Mouse (Mus musculus): ENCODE results near the gene Golt1a. TPM values are rescaled to one million over a fixed set of nuclear protein-coding genes. Genes with fewer than 3 reads are reported as not detected.

Gene Golt1a
- polyA plus RNA-seq, 1 experiment from 2014 or later, result 0.26 TPM

GRCm38 (mm10) chr1:133292608-133293007 is 17.0 kb upstream of the Golt1a start:
- no peak overlapping the region for H3K9ac ChIP-seq (replicated peaks; ENCODE audit: low read depth)
- H3K9me3 ChIP-seq (ENCODE audit: low read length), result no peaks in the 10 kb centered on the region
- peak; percentile 54; the same call in 1 of the 2 replicates for TF ChIP-seq EP300 (IDR thresholded peaks at IDR 0.05)
- TF ChIP-seq CTCF (IDR thresholded peaks at IDR 0.05), result peak; percentile 65
- peak; percentile 90 for ATAC-seq
- peak; percentile 91 for DNase-seq (ENCODE audit: low spot score)
- H3K4me2 ChIP-seq (replicated peaks; ENCODE audit: low read depth, low read length), result no peak overlapping the region
- H3K4me1 ChIP-seq (ENCODE audit: insufficient read depth, low read depth, low read length), result no peaks in the 10 kb centered on the region
- no peaks in the 10 kb centered on the region for H3K36me3 ChIP-seq (ENCODE audit: insufficient read depth, low read length)
- H3K4me3 ChIP-seq (ENCODE audit: low read depth, low read length), result no peak overlapping the region
- H3K27me3 ChIP-seq (replicated peaks; ENCODE audit: insufficient read depth, low read length), result no peaks in the 10 kb centered on the region
- H3K27ac ChIP-seq (ENCODE audit: low read length), result no peak overlapping the region

- no peak overlapping the region for H3K9ac ChIP-seq (replicated peaks; ENCODE audit: low read depth)
- TF ChIP-seq EP300 (IDR thresholded peaks at IDR 0.05) (no peak), CTCF (IDR thresholded peaks at IDR 0.05) (no peak)
- H3K4me1 ChIP-seq (ENCODE audit: insufficient read depth, low read depth, low read length), result no peaks in the 10 kb centered on the region
- H3K9me3 ChIP-seq (ENCODE audit: low read length), result no peaks in the 10 kb centered on the region
- WGBS, result 48% methylated on average over 9 of the region's 9 CpGs
- no peaks in the 10 kb centered on the region for H3K27me3 ChIP-seq (replicated peaks; ENCODE audit: insufficient read depth, low read length)
- H3K27ac ChIP-seq (ENCODE audit: low read length), result no peak overlapping the region
- ATAC-seq (peak; percentile 52; the same call in 1 of the 2 replicates), DNase-seq (ENCODE audit: low spot score) (peak; percentile 39)
- no peak overlapping the region for H3K4me2 ChIP-seq (replicated peaks; ENCODE audit: low read depth, low read length)
- H3K4me3 ChIP-seq (ENCODE audit: low read depth, low read length), result no peak overlapping the region
- no peaks in the 10 kb centered on the region for H3K36me3 ChIP-seq (ENCODE audit: insufficient read depth, low read length)
Measured at GRCm38 (mm10) chr1:133296376-133296775, 13.2 kb upstream of the Golt1a start.

GRCm38 (mm10) chr1:133298816-133299215 is 10.8 kb upstream of the Golt1a start:
- WGBS, result 62% methylated on average over 14 of the region's 14 CpGs
- no peak for DNase-seq (ENCODE audit: low spot score)
- H3K9ac ChIP-seq (replicated peaks; ENCODE audit: low read depth), result no peak overlapping the region
- H3K36me3 ChIP-seq (ENCODE audit: insufficient read depth, low read length), result no peaks in the 10 kb centered on the region
- H3K27me3 ChIP-seq (replicated peaks; ENCODE audit: insufficient read depth, low read length), result no peaks in the 10 kb centered on the region
- no peaks in the 10 kb centered on the region for H3K9me3 ChIP-seq (ENCODE audit: low read length)
- ATAC-seq, result no peak
- 0 out of 2 replicates have a peak, but pooled peaks cover 7% of the 10 kb centered on the region for H3K4me1 ChIP-seq (ENCODE audit: insufficient read depth, low read depth, low read length)
- H3K27ac ChIP-seq (ENCODE audit: low read length), result no peak overlapping the region
- no peak overlapping the region for H3K4me3 ChIP-seq (ENCODE audit: low read depth, low read length)
- TF ChIP-seq CTCF (IDR thresholded peaks at IDR 0.05) (no peak), EP300 (IDR thresholded peaks at IDR 0.05) (no peak)
- H3K4me2 ChIP-seq (replicated peaks; ENCODE audit: low read depth, low read length), result no peak overlapping the region

GRCm38 (mm10) chr1:133302540-133302939 is 7.1 kb upstream of the Golt1a start:
- H3K4me3 ChIP-seq (ENCODE audit: low read depth, low read length), result no peak overlapping the region
- H3K9ac ChIP-seq (replicated peaks; ENCODE audit: low read depth), result no peak overlapping the region
- H3K27ac ChIP-seq (ENCODE audit: low read length), result no peak overlapping the region
- 0 out of 2 replicates have a peak, but pooled peaks cover 7% of the 10 kb centered on the region for H3K4me1 ChIP-seq (ENCODE audit: insufficient read depth, low read depth, low read length)
- peak; percentile 85 for DNase-seq (ENCODE audit: low spot score)
- 14% methylated on average over 3 of the region's 3 CpGs for WGBS
- ATAC-seq, result peak; percentile 85
- no peaks in the 10 kb centered on the region for H3K27me3 ChIP-seq (replicated peaks; ENCODE audit: insufficient read depth, low read length)
- no peaks in the 10 kb centered on the region for H3K36me3 ChIP-seq (ENCODE audit: insufficient read depth, low read length)
- no peak overlapping the region for H3K4me2 ChIP-seq (replicated peaks; ENCODE audit: low read depth, low read length)
- TF ChIP-seq EP300 (IDR thresholded peaks at IDR 0.05) (no peak), CTCF (IDR thresholded peaks at IDR 0.05) (no peak)
- H3K9me3 ChIP-seq (ENCODE audit: low read length), result no peaks in the 10 kb centered on the region

GRCm38 (mm10) chr1:133306842-133307241 is 2.8 kb upstream of the Golt1a start:
- H3K27me3 ChIP-seq (replicated peaks; ENCODE audit: insufficient read depth, low read length), result no peaks in the 10 kb centered on the region
- H3K9ac ChIP-seq (replicated peaks; ENCODE audit: low read depth), result no peak overlapping the region
- no peak overlapping the region for H3K27ac ChIP-seq (ENCODE audit: low read length)
- 0 out of 2 replicates have a peak, but pooled peaks cover 7% of the 10 kb centered on the region for H3K4me1 ChIP-seq (ENCODE audit: insufficient read depth, low read depth, low read length)
- TF ChIP-seq CTCF (IDR thresholded peaks at IDR 0.05) (peak; percentile 93), EP300 (IDR thresholded peaks at IDR 0.05) (no peak)
- no peaks in the 10 kb centered on the region for H3K9me3 ChIP-seq (ENCODE audit: low read length)
- H3K4me3 ChIP-seq (ENCODE audit: low read depth, low read length), result no peak overlapping the region
- no peak overlapping the region for H3K4me2 ChIP-seq (replicated peaks; ENCODE audit: low read depth, low read length)
- peak; percentile 28 for ATAC-seq
- WGBS, result 9% methylated on average over 4 of the region's 4 CpGs
- peak; percentile 75 for DNase-seq (ENCODE audit: low spot score)
- no peaks in the 10 kb centered on the region for H3K36me3 ChIP-seq (ENCODE audit: insufficient read depth, low read length)

DNA sequence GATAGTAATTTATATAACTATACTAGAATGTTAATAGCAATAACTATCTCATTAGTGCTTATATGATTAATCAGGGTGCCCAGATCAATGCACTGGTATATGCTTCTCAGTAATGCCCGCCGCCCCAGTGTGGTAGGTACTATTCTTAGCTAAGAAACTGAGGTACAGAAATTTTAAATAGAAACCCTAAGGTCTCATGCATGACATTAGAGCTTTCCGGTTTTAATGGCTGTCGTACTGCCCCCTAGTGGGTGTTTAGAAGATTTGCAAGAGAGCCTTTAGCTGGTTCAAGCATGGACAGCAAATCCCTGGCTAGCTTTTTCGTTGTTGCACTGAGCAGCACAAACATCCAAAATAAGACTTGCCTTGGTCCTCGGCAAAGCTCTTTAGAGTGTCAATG is 2.3 kb upstream of the Golt1a start:
- H3K4me2 ChIP-seq (replicated peaks; ENCODE audit: low read depth, low read length), result no peak overlapping the region
- peak; percentile 80 for DNase-seq (ENCODE audit: low spot score)
- H3K9me3 ChIP-seq (ENCODE audit: low read length), result no peaks in the 10 kb centered on the region
- H3K4me3 ChIP-seq (ENCODE audit: low read depth, low read length), result no peak overlapping the region
- 10% methylated on average over 6 of the region's 6 CpGs for WGBS
- TF ChIP-seq EP300 (IDR thresholded peaks at IDR 0.05), result no peak
- peak; percentile 79 for TF ChIP-seq CTCF (IDR thresholded peaks at IDR 0.05)
- no peaks in the 10 kb centered on the region for H3K36me3 ChIP-seq (ENCODE audit: insufficient read depth, low read length)
- H3K9ac ChIP-seq (replicated peaks; ENCODE audit: low read depth), result no peak overlapping the region
- H3K27ac ChIP-seq (ENCODE audit: low read length), result no peak overlapping the region
- no peak for ATAC-seq
- no peaks in the 10 kb centered on the region for H3K27me3 ChIP-seq (replicated peaks; ENCODE audit: insufficient read depth, low read length)
- 0 out of 2 replicates have a peak, but pooled peaks cover 5% of the 10 kb centered on the region for H3K4me1 ChIP-seq (ENCODE audit: insufficient read depth, low read depth, low read length)

GRCm38 (mm10) chr1:133311240-133311639 is 1.6 kb downstream of the Golt1a start:
- Histone ChIP-seq H3K4me1 (ENCODE audit: insufficient read depth, low read depth, low read length) (no peaks in the 10 kb centered on the region), H3K9ac (replicated peaks; ENCODE audit: low read depth) (no peak overlapping the region), H3K36me3 (ENCODE audit: insufficient read depth, low read length) (no peaks in the 10 kb centered on the region), H3K27ac (ENCODE audit: low read length) (no peak overlapping the region), H3K9me3 (ENCODE audit: low read length) (no peaks in the 10 kb centered on the region), H3K27me3 (replicated peaks; ENCODE audit: insufficient read depth, low read length) (no peaks in the 10 kb centered on the region), H3K4me2 (replicated peaks; ENCODE audit: low read depth, low read length) (no peak overlapping the region), H3K4me3 (ENCODE audit: low read depth, low read length) (no peak overlapping the region)
- 62% methylated on average over 4 of the region's 4 CpGs for WGBS
- ATAC-seq (no peak), DNase-seq (ENCODE audit: low spot score) (no peak)
- TF ChIP-seq CTCF (IDR thresholded peaks at IDR 0.05), result peak; percentile 54
- no peak for TF ChIP-seq EP300 (IDR thresholded peaks at IDR 0.05)
